Mouse (Mus musculus): ENCODE data around the gene Htra1.

DNA sequence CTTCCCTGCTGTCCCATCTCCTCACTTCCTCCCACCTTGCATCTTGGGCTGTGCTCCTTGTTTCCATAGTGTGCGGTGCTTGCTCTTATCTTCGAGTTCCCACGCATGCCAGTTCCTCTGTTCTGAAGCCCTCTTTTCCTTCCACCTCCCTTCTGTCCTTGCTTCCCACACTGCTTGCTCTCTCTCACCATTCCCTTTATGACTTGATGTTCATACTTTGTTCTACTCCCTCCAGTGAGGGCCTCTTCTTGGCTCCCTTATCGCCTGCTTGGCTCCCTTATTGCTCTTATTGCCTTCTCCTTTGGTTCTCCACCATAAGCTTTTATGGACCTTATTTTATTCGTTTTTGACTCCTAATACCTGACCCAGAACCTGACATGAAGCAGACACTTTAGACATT is 73.3 kb downstream of the Htra1 start:
- no peak for TF ChIP-seq CTCF (IDR thresholded peaks at IDR 0.05; ENCODE audit: low read depth, low read length)
- no peak for TF ChIP-seq TAL1 (conservative IDR thresholded peaks at IDR 0.05; ENCODE audit: low read depth, low read length)
- no peak for TF ChIP-seq GATA1 (IDR thresholded peaks at IDR 0.05; ENCODE audit: borderline replicate concordance, low read length)
